Mouse (Mus musculus) lung, adult 2 months (tissue): ENCODE results near the gene Slc11a1.

ENCODE experiments used
- CTCF ChIP-seq: fragments of 200-500 bp; IDR thresholded peaks from 2 replicates; pipeline ENCODE4 v1.5.1; 2011; ENCODE audit warnings: mild to moderate bottlenecking, low read length, control low read depth; ENCODE audit not compliant: insufficient read depth
- POLR2A ChIP-seq: fragments of 200-500 bp; IDR thresholded peaks from 2 replicates; pipeline ENCODE4 v1.6.1; 2011; ENCODE audit warnings: low read depth, mild to moderate bottlenecking, control low read depth, low read length, borderline replicate concordance; ENCODE audit errors: extremely low read depth

- TF ChIP-seq CTCF (no peak), POLR2A (no peak)
Measured at GRCm38 (mm10) chr1:74353453-74354229, 21.4 kb upstream of the Slc11a1 start.
